Mouse (Mus musculus) hindbrain, embryonic 13.5 days (tissue): ENCODE results near the gene Nxpe3. TPM values are rescaled to one million over a fixed set of nuclear protein-coding genes. Genes with fewer than 3 reads are reported as not detected.

Source experiments
- ATAC-seq: fragments of 200-750 bp; cut with Nextera tagmentation; 2 replicates; pipeline ENCODE4 v1.8.0; 2017; ENCODE audit warnings: moderate TSS enrichment; ENCODE audit not compliant: low FRiP score
- H3K27ac ChIP-seq: fragments of 300-500 bp; sonication (generic); 2 replicates; pipeline ENCODE4 v1.5.1; 2015; ENCODE audit warnings: inconsistent platforms, mild to moderate bottlenecking, moderate library complexity
- H3K27me3 ChIP-seq: fragments of 300-500 bp; sonication (generic); 2 replicates; pipeline ENCODE4 v1.6.1; 2015; ENCODE audit warnings: mild to moderate bottlenecking, inconsistent platforms
- H3K36me3 ChIP-seq: fragments of 300-500 bp; sonication (generic); 2 replicates; pipeline ENCODE4 v1.6.1; 2015; ENCODE audit warnings: mild to moderate bottlenecking, inconsistent platforms
- H3K4me1 ChIP-seq: fragments of 300-500 bp; sonication (generic); replicated peaks from 2 replicates; pipeline ENCODE4 v1.6.1; 2015; ENCODE audit warnings: inconsistent platforms
- H3K4me2 ChIP-seq: fragments of 300-500 bp; sonication (generic); 2 replicates; pipeline ENCODE4 v1.6.1; 2015; ENCODE audit warnings: inconsistent platforms, mild to moderate bottlenecking, moderate library complexity
- H3K4me3 ChIP-seq: fragments of 300-500 bp; sonication (generic); 2 replicates; pipeline ENCODE4 v1.5.1; 2015; ENCODE audit warnings: mild to moderate bottlenecking, inconsistent platforms
- H3K9ac ChIP-seq: fragments of 300-500 bp; sonication (generic); 2 replicates; pipeline ENCODE4 v1.6.1; 2015; ENCODE audit warnings: mild to moderate bottlenecking, inconsistent platforms
- H3K9me3 ChIP-seq: fragments of 300-500 bp; sonication (generic); 2 replicates; pipeline ENCODE4 v1.6.1; 2016; ENCODE audit warnings: inconsistent platforms
- WGBS: fragments of 180-500 bp; shearing (Covaris S2); methylation state at CpG from one replicate; pipeline ENCODE4 v1.1.7; 2015; 5-methylcytosine and 5-hydroxymethylcytosine counted together
- polyA plus RNA-seq: library from polyadenylated mRNA; unstranded; fragments of >200 nt; fragmentation: Nextera tagmentation; extraction: Ambion mirVana; gene quantifications from 2 replicates; pipeline ENCODE4 v1.2.1, GENCODE M21; 2015

Gene Nxpe3
- polyA plus RNA-seq, 1 experiment from 2014 or later = 1.2 TPM

- no peak overlapping the region for H3K4me3 ChIP-seq
- H3K36me3 ChIP-seq = peaks cover 50% of the 10 kb centered on the region
- no peak overlapping the region for H3K9ac ChIP-seq
- H3K27ac ChIP-seq = no peak overlapping the region
- H3K4me2 ChIP-seq = no peak overlapping the region
- no peak for ATAC-seq
- no peaks in the 10 kb centered on the region for H3K9me3 ChIP-seq
- peaks cover 4% of the 10 kb centered on the region; the same call in 1 of the 2 replicates for H3K4me1 ChIP-seq
- H3K27me3 ChIP-seq = no peaks in the 10 kb centered on the region
- WGBS = 85% methylated on average over 15 of the region's 15 CpGs
Observed at GRCm38 (mm10) chr16:55813916-55814315, 81.2 kb downstream of the Nxpe3 start.

GRCm38 (mm10) chr16:55811792-55812191 lies 83.3 kb downstream of the Nxpe3 start:
- no peak overlapping the region for H3K4me2 ChIP-seq
- no peaks in the 10 kb centered on the region for H3K9me3 ChIP-seq
- H3K4me1 ChIP-seq = no peaks in the 10 kb centered on the region
- no peaks in the 10 kb centered on the region for H3K27me3 ChIP-seq
- 92% methylated on average over 6 of the region's 6 CpGs for WGBS
- no peak overlapping the region for H3K27ac ChIP-seq
- no peak for ATAC-seq
- H3K9ac ChIP-seq = no peak overlapping the region
- H3K4me3 ChIP-seq = no peak overlapping the region
- peaks cover 43% of the 10 kb centered on the region for H3K36me3 ChIP-seq

- ATAC-seq = no peak
- Histone ChIP-seq H3K36me3 (peaks cover 25% of the 10 kb centered on the region), H3K4me1 (no peaks in the 10 kb centered on the region), H3K4me3 (no peak overlapping the region), H3K27me3 (no peaks in the 10 kb centered on the region), H3K9me3 (no peaks in the 10 kb centered on the region), H3K4me2 (no peak overlapping the region), H3K27ac (no peak overlapping the region), H3K9ac (no peak overlapping the region)
- WGBS = 95% methylated on average over 9 of the region's 9 CpGs
Observed at GRCm38 (mm10) chr16:55809779-55810514, 85.1 kb downstream of the Nxpe3 start.

GRCm38 (mm10) chr16:55809345-55809744 lies 85.7 kb downstream of the Nxpe3 start:
- no peak for ATAC-seq
- Histone ChIP-seq H3K27ac (no peak overlapping the region), H3K4me1 (no peaks in the 10 kb centered on the region), H3K27me3 (no peaks in the 10 kb centered on the region), H3K4me2 (no peak overlapping the region), H3K36me3 (peaks cover 21% of the 10 kb centered on the region), H3K4me3 (no peak overlapping the region), H3K9me3 (no peaks in the 10 kb centered on the region), H3K9ac (no peak overlapping the region)
- WGBS = 94% methylated on average over 6 of the region's 6 CpGs

GRCm38 (mm10) chr16:55807505-55807932 lies 87.6 kb downstream of the Nxpe3 start:
- Histone ChIP-seq H3K27me3 (no peaks in the 10 kb centered on the region), H3K27ac (no peak overlapping the region), H3K36me3 (peaks cover 5% of the 10 kb centered on the region), H3K4me1 (no peaks in the 10 kb centered on the region), H3K4me3 (no peak overlapping the region), H3K9ac (no peak overlapping the region), H3K9me3 (no peaks in the 10 kb centered on the region), H3K4me2 (no peak overlapping the region)
- WGBS = 74% methylated on average over 6 of the region's 6 CpGs
- ATAC-seq = no peak

DNA sequence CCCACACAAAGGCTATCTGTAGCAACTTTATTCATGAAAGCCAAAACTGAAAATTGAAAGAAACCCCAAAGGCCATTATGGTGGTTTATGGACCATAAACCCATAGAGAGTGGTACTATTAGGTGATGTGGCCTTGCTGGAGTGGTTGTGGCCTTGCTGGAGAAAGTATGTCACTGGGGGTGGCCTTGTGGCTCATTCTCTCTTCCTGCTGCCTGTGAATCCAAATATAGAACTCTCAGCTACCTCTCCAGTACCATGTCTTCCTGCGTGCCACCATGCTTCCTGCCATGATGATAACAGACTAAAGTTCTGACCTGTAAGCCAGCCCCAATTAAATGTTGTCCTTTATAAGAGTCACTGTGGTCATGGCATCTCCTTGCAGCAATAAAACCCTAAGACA lies 90.3 kb downstream of the Nxpe3 start:
- no peaks in the 10 kb centered on the region for H3K27me3 ChIP-seq
- ATAC-seq = no peak
- H3K4me1 ChIP-seq = no peaks in the 10 kb centered on the region
- H3K9me3 ChIP-seq = no peaks in the 10 kb centered on the region
- no peak overlapping the region for H3K4me3 ChIP-seq
- WGBS = 96% methylated on average over 1 of the region's 1 CpGs
- no peak overlapping the region for H3K4me2 ChIP-seq
- no peak overlapping the region for H3K27ac ChIP-seq
- H3K9ac ChIP-seq = no peak overlapping the region
- H3K36me3 ChIP-seq = no peaks in the 10 kb centered on the region

DNA sequence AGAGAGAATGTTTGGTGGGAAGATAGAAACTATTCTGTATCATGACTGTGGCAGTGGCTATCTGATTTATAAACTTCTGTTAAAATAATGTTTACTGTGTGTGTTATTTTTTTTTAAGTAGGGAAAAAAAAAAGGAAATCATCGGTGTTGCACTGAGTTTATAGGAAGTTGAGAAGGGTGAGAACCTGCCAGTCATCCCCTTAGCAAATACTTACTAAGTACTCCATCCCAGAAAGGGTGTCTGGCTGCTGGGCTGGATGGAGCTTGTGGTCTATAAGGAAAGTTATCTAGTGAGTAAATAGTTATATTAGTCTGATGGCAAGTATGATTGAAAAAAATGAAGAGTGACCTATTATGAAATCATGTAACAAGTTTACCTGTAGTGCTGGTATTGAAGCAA lies 93.5 kb downstream of the Nxpe3 start:
- Histone ChIP-seq H3K36me3 (no peaks in the 10 kb centered on the region), H3K4me1 (no peaks in the 10 kb centered on the region), H3K27me3 (no peaks in the 10 kb centered on the region), H3K9me3 (no peaks in the 10 kb centered on the region), H3K4me2 (no peak overlapping the region), H3K27ac (no peak overlapping the region), H3K9ac (no peak overlapping the region), H3K4me3 (no peak overlapping the region)
- 95% methylated on average over 1 of the region's 1 CpGs for WGBS
- no peak for ATAC-seq

DNA sequence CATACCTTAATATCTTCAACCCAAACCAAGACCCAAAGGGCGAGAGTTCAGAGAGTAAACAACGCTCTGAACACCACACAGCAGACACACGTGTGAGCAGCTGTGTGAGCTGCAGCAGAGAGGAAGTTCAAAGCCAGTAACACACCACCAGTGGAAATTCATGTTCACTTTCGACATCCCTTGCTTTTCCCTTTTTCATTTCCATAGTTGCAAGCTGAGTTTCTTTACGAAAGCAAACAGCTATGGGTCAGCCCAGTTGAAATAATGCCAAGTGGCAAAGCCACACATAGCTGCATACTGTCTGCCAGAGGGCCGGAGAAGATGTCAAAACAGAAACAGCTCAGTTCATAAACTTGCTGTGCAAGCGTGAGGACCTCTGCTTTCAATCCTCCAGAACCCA lies 96.2 kb downstream of the Nxpe3 start:
- no peaks in the 10 kb centered on the region for H3K9me3 ChIP-seq
- no peak overlapping the region for H3K27ac ChIP-seq
- H3K4me1 ChIP-seq = no peaks in the 10 kb centered on the region
- no peak overlapping the region for H3K9ac ChIP-seq
- H3K36me3 ChIP-seq = no peaks in the 10 kb centered on the region
- no peaks in the 10 kb centered on the region for H3K27me3 ChIP-seq
- 89% methylated on average over 7 of the region's 7 CpGs for WGBS
- H3K4me2 ChIP-seq = no peak overlapping the region
- no peak overlapping the region for H3K4me3 ChIP-seq
- no peak for ATAC-seq

DNA sequence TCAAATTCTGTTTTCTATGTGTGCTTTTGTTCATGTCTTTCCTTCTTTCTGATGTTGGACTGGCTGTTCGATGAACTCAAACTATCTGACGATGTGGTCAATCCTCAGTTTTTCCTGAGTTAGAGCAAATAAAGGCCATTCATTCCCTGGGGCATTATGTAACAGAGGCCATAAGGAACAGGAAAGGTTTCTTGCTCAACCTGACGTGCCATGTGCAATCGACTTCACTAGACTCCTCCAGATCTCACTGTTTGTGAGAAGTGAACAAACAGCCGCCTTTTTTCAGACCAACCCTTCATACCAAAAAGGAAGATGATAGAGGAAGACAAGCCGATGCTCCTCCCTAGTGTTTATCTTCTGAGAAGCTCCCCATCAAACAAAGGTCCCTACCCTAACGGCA lies 104.8 kb downstream of the Nxpe3 start:
- H3K9me3 ChIP-seq = no peaks in the 10 kb centered on the region
- no peaks in the 10 kb centered on the region for H3K27me3 ChIP-seq
- H3K4me3 ChIP-seq = no peak overlapping the region
- no peaks in the 10 kb centered on the region for H3K4me1 ChIP-seq
- no peak overlapping the region for H3K27ac ChIP-seq
- ATAC-seq = no peak
- H3K9ac ChIP-seq = no peak overlapping the region
- H3K36me3 ChIP-seq = no peaks in the 10 kb centered on the region
- 93% methylated on average over 7 of the region's 7 CpGs for WGBS
- H3K4me2 ChIP-seq = no peak overlapping the region

Other genes starting within 250 kb of the Nxpe3 start
- 1.6 and 3.1 TPM in 2 replicates for gene Nfkbiz, start 56.4 kb downstream of the Nxpe3 start, polyA plus RNA-seq
- gene Cep97, start 39.6 kb upstream of the Nxpe3 start, polyA plus RNA-seq = 16.9 and 17.3 TPM in 2 replicates
- gene Rpl24, start 71.0 kb upstream of the Nxpe3 start, polyA plus RNA-seq = 596 and 616 TPM in 2 replicates
- gene Zbtb11, start 78.6 kb upstream of the Nxpe3 start, polyA plus RNA-seq = 21.5 and 22.3 TPM in 2 replicates
- gene Pcnp, start 134.5 kb upstream of the Nxpe3 start, polyA plus RNA-seq = 252 and 255 TPM in 2 replicates
- 20.4 and 22.3 TPM in 2 replicates for gene Trmt10c, start 142.5 kb upstream of the Nxpe3 start, polyA plus RNA-seq
- gene Senp7, start 153.1 kb upstream of the Nxpe3 start, polyA plus RNA-seq = 64.5 and 64.6 TPM in 2 replicates